Mouse (Mus musculus) testis, postnatal 14 days (tissue): ENCODE data around the gene Spint4.

Experiments used
- DNase-seq: peaks from one replicate; pipeline ENCODE4 v3.0.0; 2021; ENCODE audit warnings: low spot score

The Spint4 gene

DNA sequence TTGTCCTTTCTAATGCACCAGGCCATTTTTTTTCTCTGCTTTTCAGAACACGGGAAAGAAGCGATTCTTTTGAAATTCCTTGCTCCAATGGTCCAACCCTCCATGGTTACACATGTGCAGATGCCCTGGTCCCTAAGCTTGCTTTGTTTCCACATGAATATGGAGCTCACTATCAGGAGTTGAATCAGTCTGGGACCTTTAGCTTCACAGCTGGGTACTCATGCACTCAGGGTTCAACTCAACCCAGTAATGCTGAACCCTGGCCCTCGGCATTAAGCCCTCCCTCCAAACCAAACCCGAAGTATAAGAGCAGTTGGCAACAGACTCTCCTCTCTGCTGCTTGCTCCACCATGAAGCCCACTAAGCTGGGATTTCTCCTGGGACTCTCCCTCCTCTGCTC is at the start of gene Spint4:
Spint4 (plus strand) TSS at position 301 of the 400 bp plus-strand sequence.
- no peak for DNase-seq

DNA sequence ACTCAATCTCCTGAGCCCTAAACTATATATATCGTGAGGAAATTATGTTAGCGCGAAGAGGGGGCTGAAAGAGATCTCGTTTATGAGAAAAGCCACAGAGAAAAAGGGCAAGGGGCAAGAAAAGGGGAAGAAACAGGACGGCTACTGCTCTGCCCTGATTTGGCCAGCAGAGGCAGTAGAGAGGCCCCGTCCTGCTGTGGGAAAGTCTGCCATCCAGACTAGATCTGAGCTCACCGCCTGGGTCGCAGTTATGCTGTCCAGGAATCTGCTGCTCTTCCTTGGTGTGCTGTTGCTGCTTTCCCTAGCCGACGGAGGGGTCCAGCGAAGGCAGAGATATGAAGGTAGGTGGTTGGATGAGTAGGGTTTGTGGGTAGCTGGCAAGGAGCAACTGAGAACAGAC is 42.4 kb upstream of the Spint4 start, which contains the start of gene Wfdc10:
Wfdc10 (plus strand) TSS at position 189 of the 400 bp plus-strand sequence.
- DNase-seq, result peak; percentile 72

DNA sequence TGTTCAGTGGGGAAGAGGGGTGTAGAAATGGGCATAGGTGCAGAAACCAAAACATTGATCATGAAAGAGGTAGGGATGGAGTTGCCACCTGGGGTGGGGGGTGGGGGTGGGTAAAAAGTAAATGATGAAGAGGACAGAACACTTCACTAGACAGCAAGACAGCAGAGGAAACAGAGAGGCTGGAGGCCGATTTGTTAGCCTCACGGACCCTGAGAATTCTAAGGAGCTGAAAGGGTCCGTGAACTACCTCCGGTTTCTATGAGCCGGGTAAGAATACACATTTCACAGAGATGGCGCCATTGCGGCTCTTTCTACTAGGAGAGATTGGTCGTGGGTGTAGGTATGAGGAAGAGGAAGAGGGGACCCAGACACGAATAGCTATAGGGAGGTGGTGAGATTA is 41.8 kb upstream of the Spint4 start, which contains the start of gene Wfdc9:
Wfdc9 (minus strand) TSS at position 101 of the 400 bp plus-strand sequence.
- DNase-seq, result no peak

DNA sequence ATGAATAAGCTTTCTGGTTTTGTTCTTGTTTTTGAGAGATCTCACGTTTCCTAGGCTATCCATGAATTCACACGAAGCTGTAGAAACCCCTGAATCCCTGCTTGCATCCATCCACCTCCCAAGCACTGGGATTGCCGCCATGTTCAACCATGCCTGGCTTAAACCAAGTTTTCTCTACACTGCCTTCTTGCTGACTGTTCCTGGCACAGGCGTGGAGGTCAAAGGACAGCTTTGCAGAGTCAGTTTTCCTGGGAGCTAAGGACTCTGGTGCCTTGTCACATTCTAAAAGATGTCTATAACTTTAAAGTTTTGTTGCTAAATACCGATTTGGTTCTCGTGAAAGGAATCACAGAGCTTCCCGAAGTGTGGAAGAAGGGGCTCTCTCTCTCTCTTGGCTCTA is 33.5 kb upstream of the Spint4 start:
- DNase-seq, result no peak

DNA sequence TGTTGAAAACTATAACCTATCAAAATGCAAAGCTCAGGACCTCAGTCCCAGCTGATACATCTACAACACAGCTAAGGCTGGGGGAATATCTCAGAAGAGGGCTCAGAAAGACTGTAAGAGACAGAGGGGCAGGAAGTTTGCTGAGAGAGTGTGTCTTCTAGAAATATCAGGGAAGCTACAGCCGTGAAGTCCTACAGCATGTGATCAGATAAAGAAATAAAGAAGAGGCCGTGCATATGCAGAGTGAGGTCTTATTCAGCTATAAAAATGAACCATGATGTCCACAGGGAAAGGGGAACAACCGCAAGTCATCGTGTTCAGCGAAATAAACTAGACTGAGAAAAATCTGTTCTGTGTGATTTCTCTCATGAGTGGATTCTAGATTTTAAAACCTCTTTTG is 28.0 kb upstream of the Spint4 start:
- DNase-seq, result no peak

DNA sequence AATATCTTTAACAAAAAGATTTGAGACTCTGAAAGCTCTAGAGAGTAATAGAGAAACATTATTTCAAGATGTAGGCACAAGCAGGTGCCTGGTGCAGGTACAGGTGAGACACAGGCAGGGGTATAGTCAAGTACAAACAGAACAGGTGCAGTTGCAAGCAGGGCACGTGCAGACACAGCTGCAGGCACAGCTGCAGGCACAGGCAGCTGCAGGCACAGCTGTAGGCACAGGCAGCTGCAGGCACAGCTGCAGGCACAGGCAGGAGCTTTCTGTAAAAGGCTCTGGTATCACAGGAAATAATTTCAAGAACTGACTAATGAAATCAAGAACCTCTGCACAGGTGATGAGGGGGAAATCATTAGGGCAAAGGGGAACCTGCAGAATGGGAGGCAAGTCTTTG is 27.4 kb upstream of the Spint4 start:
- DNase-seq, result no peak

DNA sequence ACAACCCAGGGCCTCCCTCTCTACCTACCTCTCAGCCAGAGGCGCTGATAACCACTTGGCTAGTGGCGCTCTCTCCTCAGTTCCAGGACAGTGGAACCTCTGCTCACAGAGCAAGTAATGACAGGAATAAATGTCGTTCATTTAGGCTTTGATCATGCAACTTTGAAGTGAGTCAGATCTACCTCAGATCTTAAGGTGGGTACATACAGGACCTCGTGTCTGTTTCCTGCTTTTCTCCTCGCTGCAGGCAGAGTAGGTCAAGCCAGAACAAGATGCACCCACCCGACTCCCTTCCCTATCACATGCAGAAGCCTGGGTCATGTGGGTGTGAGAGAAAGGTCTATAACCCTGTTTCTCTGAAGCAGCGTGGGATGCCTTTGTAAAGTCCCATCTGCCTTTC is 24.3 kb upstream of the Spint4 start, which contains the start of gene Wfdc11:
Wfdc11 (minus strand) TSS at position 101 of the 400 bp plus-strand sequence.
- DNase-seq, result no peak

DNA sequence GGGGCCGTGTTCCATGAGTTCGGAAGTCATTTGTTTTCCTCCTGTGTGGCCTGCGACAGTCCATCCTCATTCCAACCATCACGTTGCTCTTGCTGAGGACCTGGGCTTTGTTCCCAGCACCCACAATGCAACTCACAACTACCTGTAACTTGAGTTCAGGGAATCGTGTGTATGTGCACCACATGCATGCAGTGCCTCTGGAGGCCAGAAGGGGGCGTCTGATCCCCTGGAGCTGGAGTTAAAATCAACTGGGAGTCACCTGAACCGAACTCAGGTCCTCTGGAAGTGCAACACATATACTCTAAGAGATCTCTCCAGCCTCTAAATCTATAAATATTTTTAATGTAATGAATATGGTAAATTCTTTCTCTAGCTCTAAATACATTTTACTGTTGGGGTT is 22.2 kb upstream of the Spint4 start:
- DNase-seq, result peak; percentile 32

DNA sequence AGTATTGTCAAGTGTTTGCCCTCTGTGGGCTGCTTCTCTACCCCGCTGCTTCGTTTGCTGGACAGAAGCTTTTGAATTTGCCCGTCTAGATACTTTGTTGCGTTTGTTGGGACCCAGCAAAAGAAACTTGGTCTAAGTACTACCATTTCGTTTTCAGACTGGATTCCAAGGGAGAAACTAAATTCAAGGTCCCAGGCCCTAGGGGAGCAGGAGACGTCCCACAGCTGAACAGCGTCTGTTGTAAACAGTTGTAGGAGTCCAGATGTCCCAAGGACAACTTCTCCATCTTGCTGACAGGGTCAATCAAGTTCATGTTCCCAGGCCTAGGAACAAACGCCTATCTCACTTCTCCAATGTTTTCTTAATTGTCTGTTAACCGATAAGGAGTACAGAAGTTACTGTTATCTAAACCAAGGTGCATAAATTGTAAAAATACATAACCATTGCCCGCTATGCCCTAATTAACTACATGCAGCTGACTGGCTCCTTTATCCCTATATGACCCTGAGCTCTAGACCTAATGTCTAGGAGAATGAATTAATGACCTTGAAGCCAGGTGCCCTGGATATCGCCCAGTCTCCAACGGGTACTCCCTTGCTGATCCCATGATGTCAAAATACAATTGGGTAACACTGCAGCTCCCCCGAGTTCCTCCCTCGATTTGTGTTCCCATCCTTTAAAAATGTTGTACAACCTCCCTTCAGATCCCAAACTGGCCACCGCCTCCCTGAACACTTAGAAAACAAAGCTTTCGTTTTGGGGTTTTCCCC is 21.2 kb upstream of the Spint4 start:
- peak; percentile 80 for DNase-seq

DNA sequence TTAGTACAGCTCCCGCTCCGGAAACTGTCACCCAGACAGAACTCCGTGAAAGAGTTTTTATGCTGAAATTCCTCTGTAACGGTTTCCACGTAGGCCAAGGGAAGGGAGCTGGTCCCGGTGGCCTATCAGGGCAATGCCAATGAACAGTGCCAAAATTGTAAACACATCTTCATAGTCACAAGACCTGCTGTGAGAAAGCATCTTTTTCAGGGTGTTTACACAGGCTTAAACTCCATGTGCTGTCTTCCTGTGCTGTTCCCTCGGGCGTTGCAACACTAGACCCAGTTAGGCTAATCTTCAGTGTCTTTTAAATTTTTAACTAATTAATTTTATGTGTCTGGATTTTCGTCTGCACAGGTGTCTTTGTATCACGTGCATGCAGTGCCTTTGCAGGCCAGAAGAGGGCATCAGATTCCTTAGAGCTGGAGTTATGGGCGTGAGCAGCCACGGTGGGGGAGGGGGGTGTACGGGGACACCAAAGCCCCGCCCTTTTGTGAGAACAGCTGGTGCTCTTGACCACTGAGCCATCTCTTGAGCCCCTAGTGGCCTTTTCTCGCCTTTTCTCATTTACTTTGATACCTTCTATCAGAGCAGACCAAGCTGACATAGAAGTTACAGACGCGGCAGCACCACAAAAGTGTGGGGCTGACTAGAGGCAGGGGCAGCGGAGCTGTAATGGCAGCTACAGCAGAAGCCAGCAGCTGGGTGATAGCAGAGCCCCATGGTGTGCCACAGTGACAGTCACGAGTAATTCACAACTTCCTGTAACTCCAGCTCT is 19.3 kb upstream of the Spint4 start:
- DNase-seq, result peak; percentile 77

DNA sequence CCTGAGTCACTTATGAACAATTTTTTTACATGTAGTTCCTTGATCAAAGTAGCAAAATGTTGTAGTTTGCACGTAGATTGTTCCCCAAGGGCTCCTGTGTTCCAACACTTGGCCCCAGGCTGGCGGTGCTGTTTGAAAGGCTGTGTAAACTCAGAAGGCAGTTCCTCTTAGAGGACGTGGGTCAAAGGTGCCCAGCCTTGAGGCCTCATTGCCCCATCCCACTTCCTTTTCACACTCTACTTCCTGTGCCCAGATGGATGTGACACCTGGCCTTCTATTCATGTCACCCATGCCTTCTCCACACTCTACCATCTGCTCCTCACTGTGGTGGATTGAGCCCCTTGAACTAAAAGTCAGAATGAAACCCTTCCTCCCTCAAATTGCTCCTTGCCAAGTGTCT is 18.4 kb upstream of the Spint4 start:
- no peak for DNase-seq

DNA sequence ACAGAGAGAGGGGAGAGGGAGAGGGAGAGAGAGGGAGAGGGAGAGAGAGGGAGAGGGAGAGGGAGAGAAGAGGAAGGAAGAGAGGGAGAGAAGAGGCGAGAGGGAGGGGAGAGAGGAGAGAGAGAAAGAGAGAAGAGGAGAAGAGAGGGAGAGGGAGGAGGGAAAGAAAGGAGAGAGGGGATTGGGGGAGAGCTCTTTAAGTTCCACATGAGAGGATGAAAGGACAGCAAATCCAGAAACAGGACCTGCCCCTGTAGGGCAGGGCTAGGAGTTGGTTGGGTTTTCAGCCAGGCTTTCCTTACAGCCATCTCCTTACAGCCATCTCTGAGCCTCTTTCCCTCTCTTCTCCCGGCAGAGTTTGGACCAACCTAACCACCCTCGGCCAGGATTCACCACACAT is 13.5 kb upstream of the Spint4 start, which contains the start of gene Wfdc13:
Wfdc13 (plus strand) TSS at position 301 of the 400 bp plus-strand sequence.
- no peak for DNase-seq

DNA sequence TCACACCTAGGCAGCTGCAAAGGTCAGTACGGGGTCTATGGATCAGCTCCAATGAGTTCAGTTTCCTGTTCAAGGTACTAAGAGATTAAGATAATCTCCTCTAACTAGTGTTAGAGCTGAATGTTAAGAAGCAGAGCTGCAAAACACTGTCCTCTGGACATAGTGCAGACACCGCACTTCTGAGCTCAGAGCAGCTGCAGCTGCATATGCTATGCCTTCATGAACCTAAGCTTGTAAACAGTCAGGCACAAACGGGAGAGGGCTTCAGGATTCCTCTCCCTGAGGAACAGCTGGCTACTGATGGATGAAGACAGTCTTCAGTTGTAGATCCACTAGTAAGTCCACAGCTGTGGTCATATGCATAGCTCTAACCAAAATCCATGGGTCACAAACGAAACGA is 2.7 kb downstream of the Spint4 start:
- no peak for DNase-seq

DNA sequence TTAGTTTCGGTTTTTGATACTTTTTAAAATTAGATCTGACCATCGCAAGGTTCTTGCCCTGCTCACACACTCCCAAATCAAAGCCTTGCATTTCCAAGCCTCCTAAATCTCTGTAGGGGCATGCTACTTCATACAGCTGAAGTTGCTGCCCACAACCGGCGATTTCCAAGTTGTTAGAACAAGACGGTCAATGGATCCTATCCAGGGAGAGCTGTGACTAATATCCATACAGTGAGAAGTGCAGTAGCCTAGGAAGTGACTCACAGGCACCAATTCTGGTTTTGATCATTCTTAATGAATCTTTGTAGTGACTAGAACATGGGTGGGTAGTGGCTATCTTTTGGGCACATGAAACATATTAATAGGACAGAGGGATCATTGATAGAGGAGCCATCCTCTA is 3.5 kb downstream of the Spint4 start:
- DNase-seq, result no peak

DNA sequence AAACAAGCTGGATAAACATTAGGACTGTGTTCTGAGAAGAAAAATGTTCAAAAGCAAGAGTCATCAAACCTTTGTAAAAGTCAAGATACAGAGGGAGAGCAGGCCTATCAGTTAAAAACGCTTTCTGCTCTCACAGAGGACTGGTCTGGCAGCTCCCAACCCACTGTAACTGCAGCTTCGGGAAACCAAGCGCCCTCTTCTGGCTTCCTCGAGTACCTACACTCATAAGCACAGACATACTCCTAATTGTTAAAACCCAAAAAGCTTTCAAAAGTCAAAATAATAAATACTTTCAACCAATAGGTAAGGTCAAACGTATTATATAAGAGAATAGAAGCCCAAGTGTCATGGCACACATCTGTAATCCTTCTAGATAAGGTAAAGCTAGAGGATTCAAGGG is 5.9 kb downstream of the Spint4 start:
- no peak for DNase-seq

DNA sequence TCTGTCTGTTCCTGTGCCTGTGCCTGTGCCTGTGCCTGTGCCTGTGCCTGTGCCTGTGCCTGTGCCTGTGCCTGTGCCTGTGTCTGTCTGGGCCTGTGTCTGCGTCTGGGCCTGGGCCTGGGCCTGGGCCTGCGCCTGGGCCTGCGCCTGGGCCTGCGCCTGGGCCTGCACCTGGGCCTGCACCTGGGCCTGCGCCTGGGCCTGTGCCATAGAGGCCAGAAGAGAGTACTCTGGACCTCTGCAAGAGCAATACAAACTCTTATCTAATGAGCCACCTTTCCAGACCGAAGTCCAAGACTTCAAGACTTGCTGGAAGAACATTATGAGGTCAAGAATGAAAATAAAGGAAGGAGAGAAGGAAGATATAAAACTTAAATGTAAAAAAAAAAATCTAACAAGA is 7.0 kb downstream of the Spint4 start:
- DNase-seq, result no peak

DNA sequence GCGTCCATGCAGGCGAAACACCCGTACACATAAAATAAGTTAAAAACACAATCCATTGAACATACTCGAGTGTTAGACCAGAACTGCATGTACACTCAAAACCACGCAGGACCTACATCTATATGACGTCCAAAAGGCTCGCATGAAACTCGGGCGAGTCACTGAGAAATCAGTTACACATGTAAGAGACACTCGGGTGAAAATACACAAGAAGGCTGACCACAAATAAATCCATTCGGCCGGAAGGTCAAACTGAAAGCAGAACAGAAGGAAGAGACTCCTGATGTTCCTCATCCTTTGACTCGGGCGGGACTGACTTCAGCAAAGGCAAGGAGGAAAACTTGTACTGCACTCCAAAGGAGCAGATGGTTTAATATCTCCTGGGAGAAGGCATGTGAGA is 7.7 kb downstream of the Spint4 start:
- DNase-seq, result no peak

DNA sequence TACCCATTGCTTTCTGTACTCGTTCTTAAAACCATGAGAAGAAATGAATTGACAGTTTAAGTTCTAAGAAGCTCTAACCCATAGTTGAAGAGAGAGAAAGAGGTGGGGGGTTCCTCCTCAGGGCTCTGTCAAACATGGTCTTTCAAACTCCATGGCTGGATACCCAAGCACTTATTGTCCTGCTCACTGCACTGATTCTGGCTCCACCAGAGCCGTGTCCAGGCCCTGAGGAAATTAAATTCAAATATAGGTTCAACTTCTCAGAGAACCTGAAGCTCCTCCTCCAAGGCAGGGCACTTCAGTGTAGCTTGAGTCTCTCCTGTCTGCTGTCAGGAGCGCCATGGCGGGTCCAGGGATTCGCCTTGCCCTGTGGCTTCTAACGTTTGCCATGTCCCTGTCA is 16.7 kb downstream of the Spint4 start, which contains the start of gene Spint5:
Spint5 (plus strand) TSS at position 301 of the 400 bp plus-strand sequence.
- no peak for DNase-seq

DNA sequence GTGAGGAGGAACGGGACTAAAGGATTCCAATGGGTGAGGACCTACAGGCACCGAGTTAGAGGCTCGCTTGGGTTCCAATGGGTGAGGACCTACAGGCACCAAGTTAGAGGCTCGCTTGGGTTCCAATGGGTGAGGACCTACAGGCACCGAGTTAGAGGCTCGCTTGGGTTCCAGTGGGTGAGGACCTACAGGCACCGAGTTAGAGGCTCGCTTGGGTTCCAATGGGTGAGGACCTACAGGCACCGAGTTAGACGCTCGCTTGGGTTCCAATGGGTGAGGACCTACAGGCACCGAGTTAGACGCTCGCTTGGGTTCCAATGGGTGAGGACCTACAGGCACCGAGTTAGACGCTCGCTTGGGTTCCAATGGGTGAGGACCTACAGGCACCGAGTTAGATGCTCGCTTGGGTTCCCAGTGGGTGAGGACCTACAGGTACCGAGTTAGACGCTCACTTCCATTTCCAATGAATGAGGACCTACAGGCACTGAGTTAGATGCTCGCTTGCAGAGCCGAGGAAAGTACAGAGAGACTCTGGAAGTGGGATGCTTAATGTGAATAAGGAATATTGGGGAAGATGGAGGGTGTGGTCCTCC is 18.0 kb downstream of the Spint4 start:
- peak; percentile 63 for DNase-seq

DNA sequence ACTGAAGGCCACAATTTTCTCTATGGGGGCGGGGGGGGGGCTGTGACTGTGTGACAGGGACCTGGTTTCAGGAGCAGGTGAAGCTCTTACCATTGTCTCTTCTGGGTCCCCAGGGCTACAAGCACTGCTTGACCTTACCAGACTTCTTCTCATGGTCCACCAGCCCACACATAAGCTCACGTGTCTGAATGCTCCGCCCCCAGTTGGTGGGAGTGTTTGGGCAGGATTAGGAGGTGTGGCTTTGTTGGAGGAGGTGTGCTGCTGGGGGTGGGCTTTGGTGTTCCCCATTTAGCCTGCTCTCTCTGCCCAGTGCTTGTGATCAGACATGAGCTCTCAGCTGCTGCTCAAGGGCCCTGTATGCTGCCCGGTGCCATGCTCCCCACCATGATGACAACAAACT is 25.0 kb downstream of the Spint4 start:
- no peak for DNase-seq

DNA sequence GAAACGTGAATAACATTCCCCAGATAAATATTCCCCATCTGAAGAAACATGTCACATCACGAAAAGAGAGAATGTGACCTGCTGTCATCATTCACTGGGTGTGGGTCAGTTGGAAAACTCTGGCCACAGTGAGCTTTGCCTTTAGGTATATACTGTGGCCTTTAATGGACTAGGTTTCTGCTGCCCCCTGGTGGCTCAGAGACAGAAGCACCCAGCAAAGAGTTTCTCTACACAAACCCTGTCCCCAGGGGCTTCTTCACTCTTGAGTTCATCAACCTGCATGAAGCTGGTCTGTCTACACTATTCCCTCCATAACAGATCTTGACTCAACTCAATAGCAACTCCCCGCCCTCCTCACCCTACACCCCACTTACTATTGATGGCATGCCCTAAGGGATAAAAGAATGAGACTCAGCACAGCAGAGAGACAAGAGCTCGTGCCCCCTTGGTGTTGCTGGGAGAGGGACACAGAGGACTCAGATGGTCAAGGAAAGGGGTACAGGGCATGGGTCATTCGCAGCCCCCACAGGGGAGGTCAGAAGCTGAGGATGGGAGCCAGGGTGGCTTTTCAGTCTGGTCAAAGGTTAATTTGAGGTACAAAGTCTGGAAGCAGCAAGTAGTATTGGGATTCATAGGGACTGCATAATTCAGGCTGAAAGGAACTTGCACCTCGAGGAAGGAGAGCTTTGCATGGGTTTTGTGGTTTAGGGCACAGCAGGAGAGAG is 27.8 kb downstream of the Spint4 start:
- peak; percentile 48 for DNase-seq

DNA sequence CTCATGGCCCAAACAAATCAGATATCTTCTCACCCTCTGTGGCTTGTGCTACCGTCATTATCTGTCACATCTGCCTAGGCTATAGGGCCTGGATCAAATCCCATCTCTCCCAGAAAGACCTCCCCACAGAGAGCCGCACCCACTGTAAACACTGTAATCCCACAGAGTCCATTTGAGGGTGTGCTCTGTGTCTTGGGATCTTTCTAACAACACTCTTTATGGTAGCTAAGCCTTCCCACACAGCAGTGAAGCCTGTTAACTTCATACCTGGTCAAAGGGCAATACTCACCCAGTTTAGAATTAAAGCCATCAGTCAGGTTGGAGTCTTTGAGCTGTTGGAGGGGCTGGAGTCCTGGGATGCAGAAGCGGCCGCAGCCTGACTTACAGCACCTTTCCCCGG is 33.4 kb downstream of the Spint4 start:
- no peak for DNase-seq
